Mouse (Mus musculus) C2C12 (cell line): ENCODE measurements around the gene Raph1.

Experiments used
- CEBPB ChIP-seq: IDR thresholded peaks from one replicate; pipeline ENCODE4 v1.6.1; 2011; ENCODE audit warnings: low read depth, mild to moderate bottlenecking, control low read depth, moderate library complexity
- CTCF ChIP-seq: IDR thresholded peaks from one replicate; pipeline ENCODE4 v1.5.1; 2011; ENCODE audit not compliant: control insufficient read depth, insufficient read depth, insufficient read length
- FOSL1 ChIP-seq: IDR thresholded peaks from one replicate; pipeline ENCODE4 v1.8.0; 2011; ENCODE audit warnings: mild to moderate bottlenecking, low read length; ENCODE audit not compliant: poor library complexity, insufficient read depth, severe bottlenecking
- MAX ChIP-seq: IDR thresholded peaks from one replicate; pipeline ENCODE4 v1.6.1; 2011; ENCODE audit warnings: mild to moderate bottlenecking, control low read depth
- MYOD1 ChIP-seq: IDR thresholded peaks from one replicate; pipeline ENCODE4 v1.6.1; 2011; ENCODE audit warnings: low read depth; ENCODE audit not compliant: control insufficient read depth, insufficient read length
- MYOG ChIP-seq: IDR thresholded peaks from one replicate; pipeline ENCODE4 v1.6.1; 2011; ENCODE audit not compliant: control insufficient read depth, insufficient read length; ENCODE audit errors: extremely low read depth
- USF1 ChIP-seq: IDR thresholded peaks from one replicate; pipeline ENCODE4 v1.6.1; 2011; ENCODE audit warnings: low read depth, mild to moderate bottlenecking, control low read depth, moderate library complexity

- TF ChIP-seq CTCF (no peak), USF1 (no peak), MYOG (no peak), MAX (no peak), FOSL1 (no peak), MYOD1 (no peak), CEBPB (no peak)
Measured at GRCm38 (mm10) chr1:60567321-60567720, 417 bp upstream of the Raph1 start.
